Mouse (Mus musculus): ENCODE results near the gene Gsdme. TPM values are rescaled to one million over a fixed set of nuclear protein-coding genes. Genes with fewer than 3 reads are reported as not detected.

Gsdme gene
- total and polyA plus RNA-seq, 2 experiments = 1.2 to 1.4 TPM

GRCm38 (mm10) chr6:50163013-50163412 is 100.6 kb downstream of the Gsdme start:
- H3K4me1 ChIP-seq (ENCODE audit: control insufficient read depth, insufficient read depth, low read length) = no peaks in the 10 kb centered on the region
- no peak for DNase-seq (ENCODE audit: extremely low read depth, low read depth, low spot score)
- no peak overlapping the region for H3K27ac ChIP-seq (replicated peaks; ENCODE audit: insufficient read depth, low read depth, low read length)
- H3K27me3 ChIP-seq (ENCODE audit: control insufficient read depth, insufficient read depth, low read length) = no peaks in the 10 kb centered on the region
- H3K4me3 ChIP-seq (ENCODE audit: insufficient read depth, low read depth, low read length) = no peak overlapping the region
- peaks cover 23% of the 10 kb centered on the region for H3K36me3 ChIP-seq (ENCODE audit: control insufficient read depth, insufficient read depth, low read length)
- no peak for TF ChIP-seq CTCF (IDR thresholded peaks at IDR 0.05; ENCODE audit: low read depth, low read length)
- H3K9ac ChIP-seq (ENCODE audit: low read depth, low read length) = no peak overlapping the region
- WGBS = 73% methylated on average over 3 of the region's 3 CpGs
- H3K79me2 ChIP-seq (ENCODE audit: control insufficient read depth, insufficient read depth, low read length) = no peaks in the 10 kb centered on the region; the same call in 1 of the 2 replicates

- WGBS = 94% methylated on average over 6 of the region's 6 CpGs
- Histone ChIP-seq H3K36me3 (ENCODE audit: control insufficient read depth, insufficient read depth, low read length) (peaks cover 17% of the 10 kb centered on the region), H3K27ac (replicated peaks; ENCODE audit: insufficient read depth, low read depth, low read length) (no peak overlapping the region), H3K4me1 (ENCODE audit: control insufficient read depth, insufficient read depth, low read length) (no peaks in the 10 kb centered on the region), H3K4me3 (ENCODE audit: insufficient read depth, low read depth, low read length) (no peak overlapping the region), H3K79me2 (ENCODE audit: control insufficient read depth, insufficient read depth, low read length) (no peaks in the 10 kb centered on the region), H3K27me3 (ENCODE audit: control insufficient read depth, insufficient read depth, low read length) (no peaks in the 10 kb centered on the region), H3K9ac (ENCODE audit: low read depth, low read length) (no peak overlapping the region)
- no peak for DNase-seq (ENCODE audit: extremely low read depth, low read depth, low spot score)
- TF ChIP-seq POLR2A (IDR thresholded peaks at IDR 0.05; ENCODE audit: extremely low read depth, insufficient read depth, low read length) (no peak), CTCF (IDR thresholded peaks at IDR 0.05; ENCODE audit: low read depth, low read length) (no peak)
Measured at GRCm38 (mm10) chr6:50159842-50160241, 103.8 kb downstream of the Gsdme start.

- DNase-seq (ENCODE audit: extremely low read depth, low read depth, low spot score) = no peak
- no peak for TF ChIP-seq CTCF (IDR thresholded peaks at IDR 0.05; ENCODE audit: low read depth, low read length)
- TF ChIP-seq POLR2A (IDR thresholded peaks at IDR 0.05; ENCODE audit: extremely low read depth, insufficient read depth, low read length) = no peak
- peaks cover 2% of the 10 kb centered on the region; the same call in 1 of the 2 replicates for H3K79me2 ChIP-seq (ENCODE audit: control insufficient read depth, insufficient read depth, low read length)
- H3K27me3 ChIP-seq (ENCODE audit: control insufficient read depth, insufficient read depth, low read length) = no peaks in the 10 kb centered on the region
- no peaks in the 10 kb centered on the region; the same call in 1 of the 2 replicates for H3K4me1 ChIP-seq (ENCODE audit: control insufficient read depth, insufficient read depth, low read length)
- no peak overlapping the region for H3K9ac ChIP-seq (ENCODE audit: low read depth, low read length)
- H3K36me3 ChIP-seq (ENCODE audit: control insufficient read depth, insufficient read depth, low read length) = peaks cover 7% of the 10 kb centered on the region; the same call in 1 of the 2 replicates
- 93% methylated on average over 4 of the region's 4 CpGs for WGBS
- no peak overlapping the region for H3K4me3 ChIP-seq (ENCODE audit: insufficient read depth, low read depth, low read length)
- H3K27ac ChIP-seq (replicated peaks; ENCODE audit: insufficient read depth, low read depth, low read length) = no peak overlapping the region
Measured at GRCm38 (mm10) chr6:50149378-50149777, 114.3 kb downstream of the Gsdme start.

GRCm38 (mm10) chr6:50146158-50146557 is 117.5 kb downstream of the Gsdme start:
- H3K79me2 ChIP-seq (ENCODE audit: control insufficient read depth, insufficient read depth, low read length) = peaks cover 6% of the 10 kb centered on the region; the same call in 1 of the 2 replicates
- H3K27ac ChIP-seq (replicated peaks; ENCODE audit: insufficient read depth, low read depth, low read length) = no peak overlapping the region
- peaks cover 7% of the 10 kb centered on the region; the same call in 1 of the 2 replicates for H3K36me3 ChIP-seq (ENCODE audit: control insufficient read depth, insufficient read depth, low read length)
- TF ChIP-seq POLR2A (IDR thresholded peaks at IDR 0.05; ENCODE audit: extremely low read depth, insufficient read depth, low read length) = no peak
- no peak for TF ChIP-seq CTCF (IDR thresholded peaks at IDR 0.05; ENCODE audit: low read depth, low read length)
- DNase-seq (ENCODE audit: extremely low read depth, low read depth, low spot score) = no peak
- no peak overlapping the region for H3K9ac ChIP-seq (ENCODE audit: low read depth, low read length)
- no peaks in the 10 kb centered on the region for H3K27me3 ChIP-seq (ENCODE audit: control insufficient read depth, insufficient read depth, low read length)
- H3K4me3 ChIP-seq (ENCODE audit: insufficient read depth, low read depth, low read length) = no peak overlapping the region
- no peaks in the 10 kb centered on the region; the same call in 1 of the 2 replicates for H3K4me1 ChIP-seq (ENCODE audit: control insufficient read depth, insufficient read depth, low read length)

GRCm38 (mm10) chr6:50139526-50139925 is 124.1 kb downstream of the Gsdme start:
- H3K36me3 ChIP-seq (ENCODE audit: control insufficient read depth, insufficient read depth, low read length) = no peaks in the 10 kb centered on the region
- no peak overlapping the region for H3K9ac ChIP-seq (ENCODE audit: low read depth, low read length)
- peaks cover 3% of the 10 kb centered on the region; the same call in 1 of the 2 replicates for H3K79me2 ChIP-seq (ENCODE audit: control insufficient read depth, insufficient read depth, low read length)
- WGBS = 64% methylated on average over 3 of the region's 3 CpGs
- peak; percentile 44 for DNase-seq (ENCODE audit: extremely low read depth, low read depth, low spot score)
- H3K4me3 ChIP-seq (ENCODE audit: insufficient read depth, low read depth, low read length) = no peak overlapping the region
- no peaks in the 10 kb centered on the region; the same call in 1 of the 2 replicates for H3K4me1 ChIP-seq (ENCODE audit: control insufficient read depth, insufficient read depth, low read length)
- no peaks in the 10 kb centered on the region for H3K27me3 ChIP-seq (ENCODE audit: control insufficient read depth, insufficient read depth, low read length)
- TF ChIP-seq CTCF (IDR thresholded peaks at IDR 0.05; ENCODE audit: low read depth, low read length) = no peak
- TF ChIP-seq POLR2A (IDR thresholded peaks at IDR 0.05; ENCODE audit: extremely low read depth, insufficient read depth, low read length) = no peak
- H3K27ac ChIP-seq (replicated peaks; ENCODE audit: insufficient read depth, low read depth, low read length) = no peak overlapping the region

Other genes starting within 250 kb of the Gsdme start
- 68.2 and 68.3 TPM in 2 replicates for gene Mpp6, start 153.6 kb downstream of the Gsdme start, total RNA-seq (2014; rRNA removed)
- gene Mpp6, start 153.6 kb downstream of the Gsdme start, polyA plus RNA-seq (2012; rRNA removed) = 17.2 and 17.9 TPM in 2 replicates
- 0.83 and 1.4 TPM in 2 replicates for gene Osbpl3, start 192.3 kb upstream of the Gsdme start, total RNA-seq (2014; rRNA removed)
- gene Osbpl3, start 192.3 kb upstream of the Gsdme start, polyA plus RNA-seq (2012; rRNA removed) = 0.15 and 0.16 TPM in 2 replicates